15 mouse cellular contexts compared by ENCODE assay signal in genomic region chr7:139437926-139438600, GRCm38 (mm10). TPM values are rescaled to one million over a fixed set of nuclear protein-coding genes. Genes with fewer than 3 reads are reported as not detected.
A peak's percentile ranks its signal among the peaks of the same experiment; 100 is the strongest.
DNase-seq lines count a peak whose midpoint lies in the region; ATAC-seq lines count a peak whose summit lies in the region.
"Had no signal": no experiment of that assay in that cellular context is flagged by ENCODE, and none has a peak within 500 bp of the region (broad histone marks: within the 10 kb centered on the region; RNA-seq: fewer than 3 reads in every experiment).

No protein-coding gene starts in this region.

- H3K27ac ChIP-seq in hindbrain, embryonic 13.5 days: no peak overlapping the region; the same call in 1 of the 2 replicates
- H3K27ac ChIP-seq: hindbrain, embryonic 12.5 days; macrophage had no signal

- H3K4me1 ChIP-seq in hindbrain, embryonic 13.5 days (replicated peaks): peaks cover 36% of the 10 kb centered on the region

- no peak for ATAC-seq in hindbrain, embryonic 13.5 days (ENCODE audit: low FRiP score)
- ATAC-seq: activated CD4-positive, CD25-positive, alpha-beta regulatory T cell, adult 4 months; forebrain, embryonic 14.5 days had no signal

- WGBS in hindbrain, embryonic 13.5 days: 40% methylated on average over 9 of the region's 9 CpGs

- H3K27me3 ChIP-seq in hindbrain, embryonic 13.5 days: no peaks in the 10 kb centered on the region
- H3K27me3 ChIP-seq: embryonic facial prominence, embryonic 15.5 days; hindbrain, embryonic 12.5 days had no signal

- H3K4me2 ChIP-seq in hindbrain, embryonic 13.5 days: no peak overlapping the region
- H3K4me2 ChIP-seq: embryonic facial prominence, embryonic 15.5 days; hindbrain, embryonic 12.5 days; liver, embryonic 11.5 days had no signal

- H3K4me3 ChIP-seq in hindbrain, embryonic 13.5 days: no peak overlapping the region
- H3K4me3 ChIP-seq: embryonic facial prominence, embryonic 15.5 days; hindbrain, embryonic 12.5 days had no signal

- peak; percentile 30 for DNase-seq in kidney, postnatal 14 days
- DNase-seq in kidney, postnatal 4 days: no peak
- peak; percentile 29 for DNase-seq in urinary bladder, postnatal 14 days (ENCODE audit: low spot score)
- DNase-seq in urinary bladder, adult 18-20 months (ENCODE audit: low spot score in 2 of 2): no peak
- DNase-seq in cerebellum, adult 9-11 months: peak; percentile 80
- no peak for DNase-seq in c-Kit-positive CD71-positive TER-119-positive erythroid progenitor cells, embryonic 14.5 days (ENCODE audit: low spot score)
- DNase-seq: kidney, adult 9 months; layer of hippocampus, adult 9-11 months had no signal

- no peaks in the 10 kb centered on the region for H3K36me3 ChIP-seq in hindbrain, embryonic 13.5 days
- H3K36me3 ChIP-seq: embryonic facial prominence, embryonic 15.5 days; hindbrain, embryonic 12.5 days had no signal

- H3K9ac ChIP-seq in hindbrain, embryonic 13.5 days: no peak overlapping the region
- H3K9ac ChIP-seq: embryonic facial prominence, embryonic 15.5 days; hindbrain, embryonic 12.5 days had no signal

- no peaks in the 10 kb centered on the region for H3K9me3 ChIP-seq in hindbrain, embryonic 13.5 days
- H3K9me3 ChIP-seq: embryonic facial prominence, embryonic 15.5 days; hindbrain, embryonic 12.5 days had no signal

RNA-seq across cellular contexts. Expression of gene Inpp5a, which starts 49.2 kb away (rescaled TPM):
- 15.9 and 16.4 TPM in 2 replicates for polyA plus RNA-seq in hindbrain, embryonic 13.5 days (2015; fragmentation: Nextera tagmentation; extraction: Ambion mirVana)

Comparison
In these comparisons a context has a peak if more than half of its experiments do, and no peak if none do; other contexts are left out.
1. DNase-seq: peak in kidney, postnatal 14 days (single experiment), urinary bladder, postnatal 14 days (single experiment) and cerebellum, adult 9-11 months (single experiment); none in kidney, postnatal 4 days (0 of 2), urinary bladder, adult 18-20 months (0 of 2) and c-Kit-positive CD71-positive TER-119-positive erythroid progenitor cells, embryonic 14.5 days (single experiment).